Mouse (Mus musculus): ENCODE measurements around the gene Rassf7. TPM values are rescaled to one million over a fixed set of nuclear protein-coding genes. Genes with fewer than 3 reads are reported as not detected.
"Not testable (repeated sequence)": the region's sequence is repeated elsewhere in the genome, so short reads cannot be mapped to it uniquely, and the experiment has no call there.

Rassf7 gene
- polyA plus RNA-seq, 1 experiment from 2014 or later: 27.3 TPM

DNA sequence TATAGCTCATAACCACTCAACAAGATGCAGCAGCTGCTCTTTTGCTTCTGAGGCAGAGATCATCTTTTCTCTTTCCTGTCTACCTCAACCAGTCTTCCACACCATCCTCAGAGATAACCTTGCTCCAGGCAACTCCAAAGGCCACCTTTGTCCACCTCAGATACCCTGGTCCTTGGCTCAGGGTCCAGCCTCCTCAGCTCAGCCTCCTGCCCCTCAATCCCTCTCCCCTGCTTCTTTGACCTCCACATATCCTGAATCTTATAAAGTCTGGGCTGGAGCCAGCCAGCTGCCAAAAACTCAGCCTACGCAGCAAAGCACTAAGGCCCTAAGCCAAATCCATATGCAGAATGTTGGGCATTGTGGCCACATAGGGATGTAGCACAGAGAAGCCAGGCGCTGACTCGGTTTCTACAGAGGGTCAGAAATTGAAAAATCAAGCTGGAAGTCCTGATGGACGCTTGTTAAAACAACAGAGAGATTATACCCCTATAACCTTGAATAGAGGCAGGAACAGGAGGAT is 7.1 kb downstream of the Rassf7 start:
- Histone ChIP-seq H3K4me2 (peak overlapping the region; percentile 98), H3K4me3 (replicated peaks) (no peak overlapping the region), H3K27me3 (no peaks in the 10 kb centered on the region), H3K27ac (replicated peaks) (peak overlapping the region; percentile 92), H3K9me3 (replicated peaks) (no peaks in the 10 kb centered on the region), H3K4me1 (replicated peaks) (peaks cover 54% of the 10 kb centered on the region), H3K36me3 (replicated peaks) (peaks cover 28% of the 10 kb centered on the region), H3K9ac (peak overlapping the region; percentile 64; the same call in 1 of the 2 replicates)
- ATAC-seq (ENCODE audit: insufficient read depth): no peak
- 77% methylated on average over 4 of the region's 4 CpGs for WGBS (ENCODE audit: insufficient replicate concordance)

- no peak for ATAC-seq (ENCODE audit: insufficient read depth)
- Histone ChIP-seq H3K36me3 (replicated peaks) (peaks cover 12% of the 10 kb centered on the region), H3K27ac (replicated peaks) (no peak overlapping the region), H3K4me2 (no peak overlapping the region), H3K27me3 (no peaks in the 10 kb centered on the region), H3K4me1 (replicated peaks) (peaks cover 42% of the 10 kb centered on the region), H3K9ac (no peak overlapping the region), H3K9me3 (replicated peaks) (no peaks in the 10 kb centered on the region), H3K4me3 (replicated peaks) (no peak overlapping the region)
- WGBS (ENCODE audit: insufficient replicate concordance): 75% methylated on average over 6 of the region's 6 CpGs
Observed at GRCm38 (mm10) chr7:141226535-141226934, 10.9 kb downstream of the Rassf7 start.

DNA sequence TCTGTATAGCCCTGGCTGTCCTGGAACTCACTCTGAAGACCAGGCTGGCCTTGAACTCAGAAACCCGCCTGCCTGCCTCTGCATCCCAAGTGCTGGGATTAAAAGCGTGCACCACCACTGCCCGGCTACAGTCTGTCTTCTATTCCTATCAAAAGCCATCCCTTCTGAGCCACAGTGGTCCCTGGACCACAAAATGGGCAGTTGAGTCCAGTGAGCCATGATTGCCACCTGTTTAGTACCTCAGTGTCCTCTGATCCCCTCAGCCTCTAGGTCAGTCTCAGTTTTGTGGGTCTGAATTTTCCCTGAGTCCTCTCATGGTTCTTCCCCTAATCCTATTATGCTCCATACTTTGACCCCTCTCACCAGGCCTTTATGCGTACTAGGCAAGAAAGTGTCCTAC is 12.1 kb downstream of the Rassf7 start:
- H3K27ac ChIP-seq (replicated peaks): peak overlapping the region; percentile 61; the same call in 1 of the 2 replicates

DNA sequence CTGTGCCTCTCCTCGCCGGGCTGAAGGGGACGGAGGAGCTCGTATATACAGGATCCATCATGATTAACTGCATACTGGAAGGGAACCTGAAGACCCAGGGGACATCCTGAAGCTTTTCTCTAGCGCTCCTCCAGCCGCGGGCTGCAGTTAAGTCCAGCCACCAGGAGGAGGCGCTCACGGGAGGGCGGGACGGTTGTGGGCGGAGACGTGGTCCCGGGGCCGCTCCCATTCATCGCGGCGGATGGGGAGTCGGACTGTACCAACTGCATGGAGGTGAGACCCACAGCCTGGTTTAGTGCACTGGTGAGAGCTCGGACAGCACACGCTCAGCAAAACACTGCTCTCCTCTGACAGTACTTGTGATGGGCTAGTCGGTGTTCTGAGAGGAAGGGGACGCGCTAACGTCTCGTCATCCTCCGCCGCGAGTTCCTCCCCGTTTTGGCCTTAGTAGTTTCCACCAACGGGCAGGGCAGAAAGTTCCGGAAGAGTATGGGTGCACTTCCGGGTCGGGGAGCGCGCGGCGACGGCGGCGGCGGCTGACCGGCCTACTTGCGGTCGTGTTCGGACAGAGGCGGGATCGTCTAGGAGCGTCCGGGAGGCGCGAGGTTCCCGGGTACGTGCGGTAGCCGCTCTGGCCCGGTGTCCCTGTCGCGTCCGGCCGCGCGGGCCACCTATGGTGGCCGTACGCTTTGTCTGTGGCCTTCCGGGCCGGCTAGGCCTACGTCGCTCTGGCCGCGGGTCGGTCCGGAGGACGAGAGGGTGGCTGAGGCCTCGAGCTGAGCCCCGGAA is 12.8 kb downstream of the Rassf7 start, which contains the start of gene Phrf1:
Gene Phrf1, plus strand, starts transcription at position 506 of the 789 bp plus-strand sequence.
- Histone ChIP-seq H3K27me3 (no peaks in the 10 kb centered on the region), H3K9me3 (replicated peaks) (no peaks in the 10 kb centered on the region), H3K4me3 (replicated peaks) (peak within 1 kb of the TSS; percentile 71), H3K4me1 (replicated peaks) (peaks cover 26% of the 10 kb centered on the region), H3K27ac (replicated peaks) (peak within 1 kb of the TSS; percentile 91), H3K36me3 (replicated peaks) (peaks cover 31% of the 10 kb centered on the region), H3K9ac (peak within 1 kb of the TSS; percentile 85), H3K4me2 (peak within 1 kb of the TSS; percentile 72)
- ATAC-seq (ENCODE audit: insufficient read depth): peak; percentile 90
- under 1% methylated on average over 76 of the region's 76 CpGs for WGBS (ENCODE audit: insufficient replicate concordance)

More for the DNA sequence above, 12.1 kb downstream of the Rassf7 start:
- H3K4me3 ChIP-seq (replicated peaks): peak overlapping the region; percentile 71
- H3K36me3 ChIP-seq (replicated peaks): peaks cover 24% of the 10 kb centered on the region
- peaks cover 31% of the 10 kb centered on the region for H3K4me1 ChIP-seq (replicated peaks)
- H3K27me3 ChIP-seq: no peaks in the 10 kb centered on the region
- no peak for ATAC-seq (ENCODE audit: insufficient read depth)
- 73% methylated on average over 4 of the region's 4 CpGs for WGBS (ENCODE audit: insufficient replicate concordance)
- peak overlapping the region; percentile 85; the same call in 1 of the 2 replicates for H3K9ac ChIP-seq
- peak overlapping the region; percentile 72 for H3K4me2 ChIP-seq
- H3K9me3 ChIP-seq (replicated peaks): no peaks in the 10 kb centered on the region

DNA sequence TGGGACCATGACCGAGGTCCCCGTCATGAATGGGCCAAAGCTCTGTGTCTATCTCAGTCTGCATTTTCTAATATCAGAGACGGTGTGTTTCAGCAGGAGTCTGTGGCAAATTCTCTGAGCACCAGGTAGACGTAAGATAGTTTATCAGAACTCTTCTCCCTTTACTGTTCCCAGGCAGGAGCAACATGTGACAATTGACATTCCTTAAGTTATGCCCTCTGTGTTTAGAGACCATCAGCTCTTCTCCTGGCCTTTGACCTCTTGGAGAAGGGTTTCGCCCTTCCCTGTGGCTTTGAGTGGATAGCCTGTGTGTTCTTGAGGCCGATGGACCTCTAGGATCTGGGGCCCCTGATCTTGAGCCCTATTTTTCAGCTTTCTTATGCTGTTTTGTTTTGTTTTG is 14.0 kb downstream of the Rassf7 start:
- Histone ChIP-seq H3K36me3 (replicated peaks) (peaks cover 44% of the 10 kb centered on the region), H3K9ac (peak overlapping the region; percentile 85), H3K27me3 (no peaks in the 10 kb centered on the region), H3K4me2 (peak overlapping the region; percentile 72), H3K9me3 (replicated peaks) (no peaks in the 10 kb centered on the region), H3K4me1 (replicated peaks) (peaks cover 26% of the 10 kb centered on the region), H3K4me3 (replicated peaks) (peak overlapping the region; percentile 71), H3K27ac (replicated peaks) (peak overlapping the region; percentile 91; the same call in 1 of the 2 replicates)
- ATAC-seq (ENCODE audit: insufficient read depth): no peak
- 32% methylated on average over 6 of the region's 6 CpGs for WGBS (ENCODE audit: insufficient replicate concordance)

- Histone ChIP-seq H3K4me1 (replicated peaks) (peaks cover 26% of the 10 kb centered on the region), H3K27ac (replicated peaks) (no peak overlapping the region), H3K4me2 (peak overlapping the region; percentile 72), H3K27me3 (no peaks in the 10 kb centered on the region), H3K36me3 (replicated peaks) (peaks cover 52% of the 10 kb centered on the region), H3K9ac (no peak overlapping the region), H3K4me3 (replicated peaks) (peak overlapping the region; percentile 71), H3K9me3 (replicated peaks) (no peaks in the 10 kb centered on the region)
- no peak for ATAC-seq (ENCODE audit: insufficient read depth)
- WGBS (ENCODE audit: insufficient replicate concordance): 86% methylated on average over 4 of the region's 4 CpGs
Observed at GRCm38 (mm10) chr7:141230570-141230969, 14.9 kb downstream of the Rassf7 start.

GRCm38 (mm10) chr7:141231111-141231510 is 15.5 kb downstream of the Rassf7 start:
- 77% methylated on average over 3 of the region's 3 CpGs for WGBS (ENCODE audit: insufficient replicate concordance)
- no peaks in the 10 kb centered on the region for H3K9me3 ChIP-seq (replicated peaks)
- no peak overlapping the region; the same call in 1 of the 2 replicates for H3K4me3 ChIP-seq (replicated peaks)
- no peak overlapping the region for H3K9ac ChIP-seq
- no peak overlapping the region for H3K4me2 ChIP-seq
- peaks cover 26% of the 10 kb centered on the region for H3K4me1 ChIP-seq (replicated peaks)
- H3K36me3 ChIP-seq (replicated peaks): peaks cover 58% of the 10 kb centered on the region
- no peak overlapping the region for H3K27ac ChIP-seq (replicated peaks)
- no peak for ATAC-seq (ENCODE audit: insufficient read depth)
- no peaks in the 10 kb centered on the region for H3K27me3 ChIP-seq

DNA sequence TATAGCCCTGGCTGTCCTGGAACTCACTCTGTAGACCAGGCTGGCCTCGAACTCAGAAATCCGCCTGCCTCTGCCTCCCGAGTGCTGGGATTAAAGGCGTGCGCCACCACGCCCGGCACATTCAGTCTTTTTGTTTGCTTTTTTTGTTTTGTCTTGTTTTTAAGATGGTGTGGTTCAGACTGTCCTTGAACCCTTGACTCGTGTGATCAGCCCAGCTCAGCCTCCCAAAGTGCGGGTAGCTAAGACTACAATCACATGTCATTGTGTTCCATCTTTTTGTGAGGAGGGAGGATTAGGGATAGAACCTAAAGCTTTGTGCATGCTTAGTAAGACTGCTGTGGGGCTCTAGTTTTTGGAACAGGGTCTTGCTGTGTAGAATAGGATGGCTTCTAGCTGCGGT is 15.9 kb downstream of the Rassf7 start:
- no peak for ATAC-seq (ENCODE audit: insufficient read depth)
- Histone ChIP-seq H3K4me2 (no peak overlapping the region), H3K27me3 (no peaks in the 10 kb centered on the region), H3K9ac (no peak overlapping the region), H3K27ac (replicated peaks) (no peak overlapping the region), H3K36me3 (replicated peaks) (peaks cover 60% of the 10 kb centered on the region), H3K4me1 (replicated peaks) (peaks cover 26% of the 10 kb centered on the region), H3K4me3 (replicated peaks) (no peak overlapping the region), H3K9me3 (replicated peaks) (no peaks in the 10 kb centered on the region)
- WGBS (ENCODE audit: insufficient replicate concordance): 84% methylated on average over 10 of the region's 10 CpGs

DNA sequence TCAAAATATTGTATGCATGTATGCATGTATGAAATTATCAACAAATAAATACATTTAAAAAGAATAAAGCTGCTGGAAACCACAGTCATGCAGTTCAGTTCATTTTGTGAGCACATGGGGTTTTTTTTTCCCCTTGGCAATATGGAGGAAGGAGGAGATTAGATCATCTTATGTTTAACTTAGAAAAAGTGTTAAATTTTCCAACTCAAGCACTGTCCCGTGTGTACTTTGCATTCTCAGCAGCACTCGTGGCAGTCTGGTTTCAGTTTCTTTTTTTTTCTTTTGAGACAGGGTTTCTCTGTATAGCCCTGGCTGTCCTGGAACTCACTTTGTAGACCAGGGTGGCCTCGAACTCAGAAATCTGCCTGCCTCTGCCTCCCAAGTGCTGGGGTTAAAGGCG is 34.8 kb downstream of the Rassf7 start:
- not testable (repeated sequence) for H3K27ac ChIP-seq (replicated peaks); H3K9ac ChIP-seq; H3K4me2 ChIP-seq; H3K9me3 ChIP-seq (replicated peaks); H3K27me3 ChIP-seq; ATAC-seq (ENCODE audit: insufficient read depth); H3K4me3 ChIP-seq (replicated peaks); H3K4me1 ChIP-seq (replicated peaks)
- 81% methylated on average over 4 of the region's 4 CpGs for WGBS (ENCODE audit: insufficient replicate concordance)
- peaks cover 98% of the 10 kb centered on the region for H3K36me3 ChIP-seq (replicated peaks)

- H3K4me1 ChIP-seq (replicated peaks): no peaks in the 10 kb centered on the region
- no peak for ATAC-seq (ENCODE audit: insufficient read depth)
- no peaks in the 10 kb centered on the region for H3K9me3 ChIP-seq (replicated peaks)
- H3K9ac ChIP-seq: no peak overlapping the region
- peaks cover 97% of the 10 kb centered on the region for H3K36me3 ChIP-seq (replicated peaks)
- no peaks in the 10 kb centered on the region for H3K27me3 ChIP-seq
- 76% methylated on average over 10 of the region's 10 CpGs for WGBS (ENCODE audit: insufficient replicate concordance)
- no peak overlapping the region for H3K27ac ChIP-seq (replicated peaks)
- H3K4me2 ChIP-seq: no peak overlapping the region
- H3K4me3 ChIP-seq (replicated peaks): no peak overlapping the region
Observed at GRCm38 (mm10) chr7:141256159-141256558, 40.5 kb downstream of the Rassf7 start.

DNA sequence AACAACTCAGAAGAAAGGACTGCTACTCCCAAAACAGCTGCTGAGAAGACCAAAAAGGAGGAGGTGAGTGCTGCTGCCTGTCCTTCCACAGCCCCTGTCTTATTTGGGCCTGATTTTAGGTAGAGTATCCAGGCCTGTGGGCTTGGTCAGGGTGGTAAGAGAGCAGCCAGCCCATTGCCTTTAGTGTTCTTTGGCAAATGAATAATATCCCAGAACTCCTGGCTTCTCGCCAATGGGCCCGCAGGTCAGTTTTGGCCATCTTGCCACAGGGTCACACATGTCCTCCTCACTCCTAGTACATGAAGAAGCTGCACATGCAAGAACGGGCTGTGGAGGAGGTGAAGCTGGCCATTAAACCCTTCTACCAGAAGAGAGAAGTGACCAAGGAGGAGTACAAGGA is 45.8 kb downstream of the Rassf7 start:
- 83% methylated on average over 3 of the region's 3 CpGs for WGBS (ENCODE audit: insufficient replicate concordance)
- Histone ChIP-seq H3K36me3 (replicated peaks) (peaks cover 82% of the 10 kb centered on the region), H3K9ac (no peak overlapping the region), H3K4me1 (replicated peaks) (peaks cover 17% of the 10 kb centered on the region), H3K4me2 (no peak overlapping the region), H3K27ac (replicated peaks) (no peak overlapping the region), H3K27me3 (no peaks in the 10 kb centered on the region), H3K4me3 (replicated peaks) (no peak overlapping the region), H3K9me3 (replicated peaks) (no peaks in the 10 kb centered on the region)
- ATAC-seq (ENCODE audit: insufficient read depth): no peak

All from liver, embryonic 15.5 days (tissue).